Mouse (Mus musculus) embryonic facial prominence, embryonic 14.5 days (tissue): ENCODE measurements around the gene Nmnat1. TPM values are rescaled to one million over a fixed set of nuclear protein-coding genes. Genes with fewer than 3 reads are reported as not detected.

ENCODE experiments used
- ATAC-seq: fragments of 200-750 bp; cut with Nextera tagmentation; 2 replicates; pipeline ENCODE4 v1.8.0; 2017; ENCODE audit warnings: low read depth, moderate number of reproducible peaks, moderate TSS enrichment
- DNase-seq: peaks from one replicate; pipeline ENCODE4 v3.0.0-alpha.2; 2015; ENCODE audit warnings: low spot score
- H3K27ac ChIP-seq: fragments of 300-500 bp; sonication (generic); replicated peaks from 2 replicates; pipeline ENCODE4 v1.5.1; 2014; ENCODE audit warnings: low read depth, mild to moderate bottlenecking, low read length, moderate library complexity
- H3K27me3 ChIP-seq: fragments of 300-500 bp; sonication (generic); replicated peaks from 2 replicates; pipeline ENCODE4 v1.6.1; 2014; ENCODE audit warnings: low read length; ENCODE audit not compliant: control insufficient read depth, insufficient read depth
- H3K36me3 ChIP-seq: fragments of 300-500 bp; sonication (generic); 2 replicates; pipeline ENCODE4 v1.6.1; 2014; ENCODE audit warnings: low read length, mixed read lengths; ENCODE audit not compliant: control insufficient read depth, insufficient read depth
- H3K4me1 ChIP-seq: fragments of 300-500 bp; sonication (generic); 2 replicates; pipeline ENCODE4 v1.6.1; 2014; ENCODE audit warnings: antibody characterized with exemption, low read length; ENCODE audit not compliant: control insufficient read depth, insufficient read depth
- H3K4me2 ChIP-seq: fragments of 300-500 bp; sonication (generic); 2 replicates; pipeline ENCODE4 v1.6.1; 2014; ENCODE audit warnings: low read depth, mild to moderate bottlenecking, low read length, moderate library complexity, mixed read lengths
- H3K4me3 ChIP-seq: fragments of 300-500 bp; sonication (generic); 2 replicates; pipeline ENCODE4 v1.5.1; 2014; ENCODE audit warnings: low read depth, mild to moderate bottlenecking, low read length
- H3K9ac ChIP-seq: fragments of 300-500 bp; sonication (generic); 2 replicates; pipeline ENCODE4 v1.6.1; 2014; ENCODE audit warnings: low read depth, mild to moderate bottlenecking, low read length, moderate library complexity, mixed read lengths
- H3K9me3 ChIP-seq: fragments of 300-500 bp; sonication (generic); 2 replicates; pipeline ENCODE4 v1.6.1; 2016; ENCODE audit warnings: low read length; ENCODE audit not compliant: control insufficient read depth
- WGBS: fragments of 180-500 bp; shearing (Covaris S2); extraction: QIAGEN DNeasy Blood & Tissue Kit; methylation state at CpG from one replicate; pipeline ENCODE4 v1.1.7; 2014; 5-methylcytosine and 5-hydroxymethylcytosine counted together
- polyA plus RNA-seq: library from polyadenylated mRNA; unstranded; fragments of >200 nt; fragmentation: Nextera tagmentation; extraction: Ambion mirVana; gene quantifications from 2 replicates; pipeline ENCODE4 v1.2.1, GENCODE M21; 2014

Nmnat1 gene
- polyA plus RNA-seq, 1 experiment from 2014 or later = 7.2 TPM

DNA sequence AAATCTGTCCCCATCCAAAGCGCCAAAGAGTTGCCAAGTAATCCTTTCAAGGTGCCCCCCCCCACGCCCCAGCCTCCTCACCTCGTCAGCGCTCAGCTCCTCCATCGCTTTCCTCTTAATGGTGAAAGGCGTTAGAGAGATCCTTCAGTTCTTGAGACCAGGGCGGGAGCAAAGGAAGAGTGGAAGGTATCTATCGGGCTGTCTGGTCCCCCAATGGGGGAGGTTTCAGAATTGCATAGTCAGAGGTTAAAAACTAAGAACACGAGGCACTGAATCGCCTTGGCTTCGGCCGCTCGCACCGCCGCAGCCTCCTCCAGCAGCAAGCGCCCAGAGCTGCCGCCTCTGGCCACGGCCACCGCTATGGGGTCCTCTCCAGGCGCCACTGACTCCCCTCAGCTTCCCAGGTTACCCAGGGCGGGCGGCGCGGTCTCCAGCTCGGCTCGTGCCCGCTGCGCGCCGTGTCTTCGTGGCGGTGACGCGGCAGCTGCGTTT lies 59.2 kb downstream of the Nmnat1 start:
- ATAC-seq = peak; percentile 72
- Histone ChIP-seq H3K27me3 (no peaks in the 10 kb centered on the region), H3K4me2 (peak overlapping the region; percentile 60), H3K9me3 (no peaks in the 10 kb centered on the region), H3K4me3 (peak overlapping the region; percentile 92), H3K36me3 (no peaks in the 10 kb centered on the region), H3K4me1 (peaks cover 12% of the 10 kb centered on the region), H3K27ac (peak overlapping the region; percentile 98), H3K9ac (peak overlapping the region; percentile 89)
- WGBS = 3% methylated on average over 18 of the region's 35 CpGs
- peak; percentile 59 for DNase-seq

DNA sequence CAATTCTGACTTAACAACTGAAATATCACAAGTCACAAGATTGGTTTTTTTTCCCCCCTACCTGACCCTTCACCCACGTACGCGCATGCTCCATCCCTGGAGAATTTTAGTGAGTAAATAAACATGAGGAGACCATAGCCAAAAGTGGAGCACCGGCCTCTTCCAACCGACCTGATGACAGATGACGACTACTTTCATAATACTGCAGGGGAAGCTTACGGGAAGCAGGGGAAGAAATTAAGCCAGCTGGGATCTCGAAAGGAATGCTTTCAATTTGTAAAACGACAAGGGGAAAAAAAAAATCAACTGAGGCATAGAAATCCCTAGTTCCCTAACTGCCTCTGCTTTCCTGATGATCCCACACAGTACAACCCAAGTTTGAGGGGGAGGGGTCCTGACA lies 60.2 kb downstream of the Nmnat1 start:
- Histone ChIP-seq H3K9me3 (no peaks in the 10 kb centered on the region), H3K36me3 (no peaks in the 10 kb centered on the region), H3K4me1 (peaks cover 12% of the 10 kb centered on the region), H3K4me3 (peak overlapping the region; percentile 92), H3K9ac (peak overlapping the region; percentile 41), H3K27ac (no peak overlapping the region; the same call in 1 of the 2 replicates), H3K27me3 (no peaks in the 10 kb centered on the region), H3K4me2 (peak overlapping the region; percentile 60)
- DNase-seq = peak; percentile 54
- under 1% methylated on average over 9 of the region's 9 CpGs for WGBS
- ATAC-seq = no peak

DNA sequence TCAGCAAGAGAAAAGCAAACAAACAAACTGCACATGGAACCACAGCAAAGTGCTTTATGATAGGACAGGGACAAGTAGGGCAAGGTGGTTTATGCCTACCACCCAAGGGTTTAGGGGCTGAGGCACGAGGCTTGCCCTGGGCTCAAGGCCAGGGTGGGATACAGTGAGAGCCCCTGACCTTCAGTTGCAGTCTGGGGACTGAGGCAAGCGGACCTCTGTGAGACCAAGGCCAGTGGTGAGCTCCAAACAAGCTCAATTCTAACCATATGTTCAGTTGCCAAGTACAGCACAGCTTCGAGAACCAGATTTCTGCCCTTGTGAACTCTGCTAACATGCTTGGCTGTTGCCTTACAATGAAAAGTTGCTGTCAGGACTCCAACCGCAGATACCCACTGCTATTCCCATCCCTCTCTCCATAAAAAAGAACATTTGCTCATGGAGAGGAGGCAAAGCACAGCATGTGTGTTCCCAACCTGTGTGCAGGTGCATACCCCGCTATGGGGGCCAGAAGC lies 67.1 kb downstream of the Nmnat1 start:
- Histone ChIP-seq H3K4me2 (no peak overlapping the region), H3K4me3 (no peak overlapping the region), H3K27me3 (no peaks in the 10 kb centered on the region), H3K4me1 (peaks cover 23% of the 10 kb centered on the region), H3K9me3 (no peaks in the 10 kb centered on the region), H3K27ac (no peak overlapping the region), H3K9ac (no peak overlapping the region), H3K36me3 (no peaks in the 10 kb centered on the region)
- no peak for ATAC-seq
- no peak for DNase-seq
- 51% methylated on average over 5 of the region's 5 CpGs for WGBS

Other genes starting within 250 kb of the Nmnat1 start
- 59.9 and 67.2 TPM in 2 replicates for gene Kif1b, start 177.5 kb downstream of the Nmnat1 start, polyA plus RNA-seq
- 42.2 and 43.7 TPM in 2 replicates for gene Ube4b, start 58.5 kb downstream of the Nmnat1 start, polyA plus RNA-seq
- gene Rbp7, start 30.2 kb downstream of the Nmnat1 start, polyA plus RNA-seq = 1.2 and 2.5 TPM in 2 replicates
- gene Tmem274, start 7.8 kb downstream of the Nmnat1 start, polyA plus RNA-seq = not detected in 2 replicates
- 45.1 and 48.1 TPM in 2 replicates for gene Lzic, start within 50 bp of the Nmnat1 start, polyA plus RNA-seq
- 68.7 and 81.8 TPM in 2 replicates for gene Ctnnbip1, start 33.0 kb upstream of the Nmnat1 start, polyA plus RNA-seq
- 51.4 and 52.0 TPM in 2 replicates for gene Clstn1, start 101.3 kb upstream of the Nmnat1 start, polyA plus RNA-seq
- 6.0 TPM in 2 replicates for gene Pik3cd, start 217.4 kb upstream of the Nmnat1 start, polyA plus RNA-seq